Mouse (Mus musculus) left cerebral cortex, adult 18-20 months (tissue): ENCODE measurements at regions not wholly inside any gene's neighbourhood (a gene's known extent, or its start where the extent isn't known, plus 50 kb on each side); places are given as distances from the start of the nearest gene placed in this dataset.
"Not testable (repeated sequence)": the region's sequence is repeated elsewhere in the genome, so short reads cannot be mapped to it uniquely, and the experiment has no call there.

Source experiments
- DNase-seq, 2 experiments: peaks; one replicate each; pipeline ENCODE4 v3.0.0; 2021 to 2022; ENCODE audit warnings: low spot score in 2 of 2, mixed read lengths in 1 of 2

- no peak for DNase-seq
Measured at GRCm38 (mm10) chr8:26747241-26747972, 229.7 kb upstream of the Zfp703 start.

GRCm38 (mm10) chr8:26748161-26748971 lies 228.8 kb upstream of the Zfp703 start:
- no peak for DNase-seq

GRCm38 (mm10) chr8:26748972-26749291 lies 228.2 kb upstream of the Zfp703 start:
- DNase-seq: no peak

- no peak for DNase-seq
Measured at GRCm38 (mm10) chr8:26750120-26750519, 227.0 kb upstream of the Zfp703 start.

GRCm38 (mm10) chr8:26751651-26752050 lies 225.5 kb upstream of the Zfp703 start:
- DNase-seq: peak; percentile 17 to 35

GRCm38 (mm10) chr8:26756452-26756851 lies 220.7 kb upstream of the Zfp703 start:
- DNase-seq: no peak

GRCm38 (mm10) chr8:26760726-26761125 lies 216.4 kb upstream of the Zfp703 start:
- DNase-seq: no peak

- DNase-seq: no peak
Measured at GRCm38 (mm10) chr8:26762942-26763778, 214.0 kb upstream of the Zfp703 start.

GRCm38 (mm10) chr8:26768474-26769229 lies 208.5 kb upstream of the Zfp703 start:
- DNase-seq: no peak

GRCm38 (mm10) chr8:26770424-26770886 lies 206.7 kb upstream of the Zfp703 start:
- no peak for DNase-seq

GRCm38 (mm10) chr8:26778917-26779537 lies 198.1 kb upstream of the Zfp703 start:
- DNase-seq: no peak

GRCm38 (mm10) chr8:26780515-26780914 lies 196.6 kb upstream of the Zfp703 start:
- peak; percentile 79 to 87 for DNase-seq

- DNase-seq: not testable (repeated sequence)
Measured at GRCm38 (mm10) chr8:26782936-26783335, 194.2 kb upstream of the Zfp703 start.

GRCm38 (mm10) chr8:26784381-26784780 lies 192.7 kb upstream of the Zfp703 start:
- no peak for DNase-seq

GRCm38 (mm10) chr8:26791795-26792194 lies 185.3 kb upstream of the Zfp703 start:
- no peak for DNase-seq

GRCm38 (mm10) chr8:26793606-26794292 lies 183.4 kb upstream of the Zfp703 start:
- no peak for DNase-seq

- DNase-seq: no peak
Measured at GRCm38 (mm10) chr8:26794411-26794810, 182.7 kb upstream of the Zfp703 start.

- no peak for DNase-seq
Measured at GRCm38 (mm10) chr8:26795616-26796015, 181.5 kb upstream of the Zfp703 start.

GRCm38 (mm10) chr8:26799814-26800213 lies 177.3 kb upstream of the Zfp703 start:
- no peak for DNase-seq

GRCm38 (mm10) chr8:26804089-26804488 lies 173.0 kb upstream of the Zfp703 start:
- no peak for DNase-seq
